Comparison of ENCODE assay signal across 13 mouse cellular contexts in genomic region chrX:52694392-52694791, GRCm38 (mm10).
DNase-seq lines count a peak whose midpoint lies in the region; ATAC-seq and TF ChIP-seq lines count a peak whose summit lies in the region.
"Had no signal": no experiment of that assay in that cellular context is flagged by ENCODE, and none has a peak within 500 bp of the region (broad histone marks: within the 10 kb centered on the region; RNA-seq: fewer than 3 reads in every experiment).

No protein-coding gene starts in this region.

- no peaks in the 10 kb centered on the region for H3K36me3 ChIP-seq in intestine, postnatal 0 days (ENCODE audit: control insufficient read depth, insufficient read depth)
- no peaks in the 10 kb centered on the region for H3K36me3 ChIP-seq in intestine, embryonic 16.5 days (ENCODE audit: control insufficient read depth, insufficient read depth, low read length)
- H3K36me3 ChIP-seq in midbrain, postnatal 0 days (ENCODE audit: insufficient read depth, low read length), result no peaks in the 10 kb centered on the region
- no peaks in the 10 kb centered on the region for H3K36me3 ChIP-seq in midbrain, embryonic 13.5 days
- no peaks in the 10 kb centered on the region for H3K36me3 ChIP-seq in stomach, postnatal 0 days (ENCODE audit: control insufficient read depth, insufficient read depth, low read length)
- H3K36me3 ChIP-seq: intestine, embryonic 15.5 days; liver, embryonic 15.5 days had no signal

- intact Hi-C loops in left cerebral cortex, postnatal 36 days (cut with DNase I), result no loop called here

- H3K4me2 ChIP-seq in intestine, postnatal 0 days (replicated peaks; ENCODE audit: low read depth), result no peak overlapping the region
- no peak overlapping the region for H3K4me2 ChIP-seq in intestine, embryonic 16.5 days (ENCODE audit: low read depth, low read length)
- H3K4me2 ChIP-seq in midbrain, postnatal 0 days (ENCODE audit: low read depth, low read length, poor library complexity, severe bottlenecking), result no peak overlapping the region
- H3K4me2 ChIP-seq in midbrain, embryonic 13.5 days (replicated peaks), result no peak overlapping the region
- H3K4me2 ChIP-seq in stomach, postnatal 0 days (replicated peaks; ENCODE audit: low read depth), result no peak overlapping the region
- H3K4me2 ChIP-seq: intestine, embryonic 15.5 days; liver, embryonic 15.5 days had no signal

- no peaks in the 10 kb centered on the region for H3K4me1 ChIP-seq in intestine, postnatal 0 days (replicated peaks; ENCODE audit: control insufficient read depth, insufficient read depth, low read length)
- no peaks in the 10 kb centered on the region for H3K4me1 ChIP-seq in intestine, embryonic 16.5 days (ENCODE audit: control insufficient read depth, insufficient read depth, low read length)
- no peaks in the 10 kb centered on the region for H3K4me1 ChIP-seq in midbrain, postnatal 0 days (ENCODE audit: insufficient read depth, low read length)
- no peaks in the 10 kb centered on the region for H3K4me1 ChIP-seq in midbrain, embryonic 13.5 days (replicated peaks)
- no peaks in the 10 kb centered on the region for H3K4me1 ChIP-seq in stomach, postnatal 0 days (replicated peaks; ENCODE audit: control insufficient read depth, insufficient read depth)
- H3K4me1 ChIP-seq: intestine, embryonic 15.5 days; liver, embryonic 15.5 days; megakaryocyte, embryonic 14.5 days had no signal

- DNase-seq in midbrain, postnatal 0 days (ENCODE audit: low spot score), result peak; percentile 10
- DNase-seq in brain, adult 2 months (ENCODE audit: low read depth, low spot score), result peak; percentile 12
- DNase-seq in stomach, postnatal 0 days (ENCODE audit: low spot score), result no peak
- no peak for DNase-seq in left cerebral cortex, postnatal 36 days (ENCODE audit: low spot score in 2 of 2)
- DNase-seq: cerebellum, adult 9-11 months; heart, postnatal 14 days had no signal

- H3K4me3 ChIP-seq in intestine, postnatal 0 days (ENCODE audit: low read depth, low read length), result no peak overlapping the region
- no peak overlapping the region for H3K4me3 ChIP-seq in intestine, embryonic 16.5 days (ENCODE audit: low read length)
- H3K4me3 ChIP-seq in midbrain, postnatal 0 days (ENCODE audit: low read depth, low read length), result no peak overlapping the region
- no peak overlapping the region for H3K4me3 ChIP-seq in midbrain, embryonic 13.5 days (replicated peaks)
- no peak overlapping the region for H3K4me3 ChIP-seq in stomach, postnatal 0 days (ENCODE audit: low read depth, low read length)
- H3K4me3 ChIP-seq: intestine, embryonic 15.5 days; liver, embryonic 15.5 days; megakaryocyte, embryonic 14.5 days had no signal

- no peak for TF ChIP-seq EP300 in stomach, postnatal 0 days (optimal IDR thresholded peaks at IDR 0.05)

- WGBS in intestine, postnatal 0 days, result 51% methylated on average over 2 of the region's 2 CpGs
- 33% methylated on average over 2 of the region's 2 CpGs for WGBS in intestine, embryonic 16.5 days
- 48% methylated on average over 2 of the region's 2 CpGs for WGBS in midbrain, postnatal 0 days
- WGBS in midbrain, embryonic 13.5 days, result 68% methylated on average over 2 of the region's 2 CpGs
- 28% methylated on average over 2 of the region's 2 CpGs for WGBS in stomach, postnatal 0 days

- no peaks in the 10 kb centered on the region for H3K27me3 ChIP-seq in intestine, postnatal 0 days (replicated peaks; ENCODE audit: control insufficient read depth, insufficient read depth, low read length)
- H3K27me3 ChIP-seq in intestine, embryonic 16.5 days (replicated peaks; ENCODE audit: control insufficient read depth, insufficient read depth, low read length), result no peaks in the 10 kb centered on the region
- H3K27me3 ChIP-seq in midbrain, postnatal 0 days (ENCODE audit: insufficient read depth, low read length), result no peaks in the 10 kb centered on the region
- no peaks in the 10 kb centered on the region for H3K27me3 ChIP-seq in midbrain, embryonic 13.5 days
- no peaks in the 10 kb centered on the region for H3K27me3 ChIP-seq in stomach, postnatal 0 days (ENCODE audit: control insufficient read depth, insufficient read depth, low read length)
- H3K27me3 ChIP-seq: intestine, embryonic 15.5 days; liver, embryonic 15.5 days had no signal

- no peak overlapping the region for H3K27ac ChIP-seq in intestine, postnatal 0 days (ENCODE audit: low read depth, low read length)
- no peak overlapping the region for H3K27ac ChIP-seq in intestine, embryonic 16.5 days (ENCODE audit: low read length)
- H3K27ac ChIP-seq in midbrain, postnatal 0 days (ENCODE audit: low read depth, low read length), result no peak overlapping the region
- no peak overlapping the region for H3K27ac ChIP-seq in midbrain, embryonic 13.5 days
- no peak overlapping the region for H3K27ac ChIP-seq in stomach, postnatal 0 days (replicated peaks)
- H3K27ac ChIP-seq: intestine, embryonic 15.5 days; liver, embryonic 15.5 days had no signal

- H3K9ac ChIP-seq in intestine, postnatal 0 days (ENCODE audit: low read depth, low read length), result no peak overlapping the region
- H3K9ac ChIP-seq in intestine, embryonic 16.5 days (ENCODE audit: low read depth, low read length), result no peak overlapping the region
- no peak overlapping the region for H3K9ac ChIP-seq in midbrain, postnatal 0 days (replicated peaks; ENCODE audit: low read length, poor library complexity, severe bottlenecking)
- H3K9ac ChIP-seq in midbrain, embryonic 13.5 days (replicated peaks), result no peak overlapping the region
- no peak overlapping the region for H3K9ac ChIP-seq in stomach, postnatal 0 days (ENCODE audit: low read length)
- H3K9ac ChIP-seq: intestine, embryonic 15.5 days; liver, embryonic 15.5 days had no signal

- ATAC-seq in intestine, postnatal 0 days, result no peak
- ATAC-seq in intestine, embryonic 16.5 days, result no peak
- ATAC-seq in midbrain, postnatal 0 days (ENCODE audit: low FRiP score), result no peak
- ATAC-seq in midbrain, embryonic 13.5 days, result no peak
- no peak for ATAC-seq in stomach, postnatal 0 days (ENCODE audit: low FRiP score, low TSS enrichment)
- ATAC-seq in inflammation-experienced regulatory T-cells, adult 6 months, result no peak
- ATAC-seq: intestine, embryonic 15.5 days had no signal

- peak; percentile 66 for TF ChIP-seq CTCF in intestine, postnatal 0 days (IDR thresholded peaks at IDR 0.05; ENCODE audit: low read depth)
- peak; percentile 61 for TF ChIP-seq CTCF in midbrain, postnatal 0 days (IDR thresholded peaks at IDR 0.05)
- TF ChIP-seq CTCF in stomach, postnatal 0 days (IDR thresholded peaks at IDR 0.05; ENCODE audit: low read depth), result peak; percentile 68

- H3K9me3 ChIP-seq in intestine, postnatal 0 days (ENCODE audit: control insufficient read depth), result no peaks in the 10 kb centered on the region
- no peaks in the 10 kb centered on the region for H3K9me3 ChIP-seq in intestine, embryonic 16.5 days (ENCODE audit: control insufficient read depth, low read length)
- no peaks in the 10 kb centered on the region for H3K9me3 ChIP-seq in midbrain, postnatal 0 days (ENCODE audit: low read length)
- H3K9me3 ChIP-seq in midbrain, embryonic 13.5 days, result no peaks in the 10 kb centered on the region
- H3K9me3 ChIP-seq in stomach, postnatal 0 days (ENCODE audit: control insufficient read depth, low read length), result no peaks in the 10 kb centered on the region
- H3K9me3 ChIP-seq: intestine, embryonic 15.5 days; liver, embryonic 15.5 days; megakaryocyte, embryonic 14.5 days had no signal

Comparison
In these comparisons a context has a peak if more than half of its experiments do, and no peak if none do; other contexts are left out.
1. DNase-seq: peak in midbrain, postnatal 0 days (single experiment) and brain, adult 2 months (single experiment); none in stomach, postnatal 0 days (single experiment) and left cerebral cortex, postnatal 36 days (0 of 2).
2. Peak in every context shown above with its lines, with median percentiles within 50 percentile points of each other: CTCF ChIP-seq.